Mouse (Mus musculus) thymus, adult 2 months (tissue): Measurements from ENCODE around the gene Ttyh1.

Experiments
- CTCF ChIP-seq: fragments of 200-500 bp; IDR thresholded peaks from 2 replicates; pipeline ENCODE4 v1.5.1; 2012; ENCODE audit warnings: mild to moderate bottlenecking, control low read depth, low read length, moderate library complexity, borderline replicate concordance; ENCODE audit not compliant: control insufficient read depth, poor library complexity, insufficient read depth; ENCODE audit errors: extremely low read depth
- POLR2A ChIP-seq: fragments of 200-500 bp; IDR thresholded peaks from 2 replicates; pipeline ENCODE4 v1.6.1; 2012; ENCODE audit warnings: mild to moderate bottlenecking, low read length, control low read depth, moderate library complexity; ENCODE audit not compliant: control insufficient read depth, poor library complexity, insufficient read depth; ENCODE audit errors: extremely low read depth

- TF ChIP-seq CTCF (no peak), POLR2A (no peak)
These were observed 38.7 kb upstream of the Ttyh1 start for GRCm38 (mm10) chr7:4080552-4080951.
